Mouse (Mus musculus) stomach, adult 2 months (tissue): ENCODE results near the gene Prrx1. TPM values are rescaled to one million over a fixed set of nuclear protein-coding genes. Genes with fewer than 3 reads are reported as not detected.

Source experiments
- polyA plus RNA-seq: library from polyadenylated mRNA; depleted of rRNA; stranded (reverse); fragments of >200 nt; gene quantifications from 2 replicates; pipeline ENCODE4 v1.2.3, GENCODE M21; 2012; rRNA removed

The Prrx1 gene
- polyA plus RNA-seq = 0.14 and 0.32 TPM in 2 replicates

DNA sequence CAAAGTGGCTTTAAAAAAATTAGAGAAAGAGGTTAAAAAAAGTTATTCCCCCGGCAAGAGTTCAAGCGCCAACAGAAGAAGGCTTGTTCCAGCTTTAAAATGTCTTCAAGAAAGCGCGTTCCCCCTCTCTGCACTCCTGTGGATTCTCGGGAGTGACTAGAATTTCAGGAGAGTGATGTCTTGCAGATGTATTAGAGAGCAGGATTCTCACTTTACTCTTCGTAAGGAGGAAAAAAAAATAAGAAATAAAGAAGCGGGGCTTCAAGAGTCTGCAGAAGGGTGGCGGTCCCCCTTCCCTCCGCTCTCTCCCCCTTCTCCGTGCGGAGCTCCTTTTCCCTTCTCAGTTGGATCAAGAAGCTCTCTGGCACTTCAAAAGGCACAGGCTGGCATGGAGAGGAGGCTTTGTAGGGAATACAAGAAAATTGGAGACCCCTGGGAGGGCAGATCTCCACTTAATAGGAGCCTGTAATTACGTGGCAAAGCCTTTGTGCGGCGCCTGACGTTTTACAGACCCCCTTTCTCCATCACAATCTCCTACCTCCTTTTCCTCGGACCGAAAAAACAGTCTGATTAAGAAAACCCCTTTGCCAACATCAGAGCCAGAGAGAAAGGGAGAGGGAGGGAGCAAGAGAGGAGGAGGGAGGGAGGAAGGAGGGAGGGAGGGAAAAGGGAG lies at the start of gene Prrx1:
TSS of gene Prrx1 (minus strand) at position 610 of the 673 bp plus-strand sequence.

Other genes starting within 250 kb of the Prrx1 start
- gene Mroh9, start 228.0 kb downstream of the Prrx1 start, polyA plus RNA-seq = not detected in 2 replicates
- gene Gorab, start 90.0 kb upstream of the Prrx1 start, polyA plus RNA-seq = 0.33 and 1.2 TPM in 2 replicates